Mouse (Mus musculus) hindbrain, embryonic 10.5 days (tissue): Measurements from ENCODE around the gene Mageb2. TPM values are rescaled to one million over a fixed set of nuclear protein-coding genes. Genes with fewer than 3 reads are reported as not detected.
"Not testable (repeated sequence)": the region's sequence is repeated elsewhere in the genome, so short reads cannot be mapped to it uniquely, and the experiment has no call there.

Experiments used
- DNase-seq: peaks from one replicate; pipeline ENCODE4 v3.0.0-alpha.2; 2017; ENCODE audit warnings: low spot score
- H3K27ac ChIP-seq: fragments of 300-500 bp; sonication (generic); 2 replicates; pipeline ENCODE4 v1.5.1; 2016; ENCODE audit warnings: mild to moderate bottlenecking, moderate library complexity
- H3K27me3 ChIP-seq: fragments of 300-500 bp; sonication (generic); 2 replicates; pipeline ENCODE4 v1.6.1; 2016; ENCODE audit warnings: mild to moderate bottlenecking; ENCODE audit not compliant: poor library complexity, insufficient read depth, severe bottlenecking
- H3K36me3 ChIP-seq: fragments of 300-500 bp; sonication (generic); 2 replicates; pipeline ENCODE4 v1.6.1; 2016; ENCODE audit warnings: mild to moderate bottlenecking, moderate library complexity
- H3K4me1 ChIP-seq: fragments of 300-500 bp; sonication (generic); replicated peaks from 2 replicates; pipeline ENCODE4 v1.6.1; 2016; ENCODE audit warnings: mild to moderate bottlenecking
- H3K4me3 ChIP-seq: fragments of 300-500 bp; sonication (generic); 2 replicates; pipeline ENCODE4 v1.5.1; 2016; ENCODE audit warnings: mild to moderate bottlenecking, moderate library complexity
- H3K9me3 ChIP-seq: fragments of 300-500 bp; sonication (generic); 2 replicates; pipeline ENCODE4 v1.6.1; 2016; ENCODE audit warnings: mild to moderate bottlenecking, moderate library complexity
- WGBS: fragments of 180-500 bp; shearing (Covaris S2); methylation state at CpG from one replicate; pipeline ENCODE4 v1.1.7; 2016; 5-methylcytosine and 5-hydroxymethylcytosine counted together
- polyA plus RNA-seq: library from polyadenylated mRNA; unstranded; fragments of >200 nt; fragmentation: Nextera tagmentation; extraction: Ambion mirVana; gene quantifications from 2 replicates; pipeline ENCODE4 v1.2.1, GENCODE M21; 2016

Gene Mageb2
- polyA plus RNA-seq = not detected in 2 replicates

DNA sequence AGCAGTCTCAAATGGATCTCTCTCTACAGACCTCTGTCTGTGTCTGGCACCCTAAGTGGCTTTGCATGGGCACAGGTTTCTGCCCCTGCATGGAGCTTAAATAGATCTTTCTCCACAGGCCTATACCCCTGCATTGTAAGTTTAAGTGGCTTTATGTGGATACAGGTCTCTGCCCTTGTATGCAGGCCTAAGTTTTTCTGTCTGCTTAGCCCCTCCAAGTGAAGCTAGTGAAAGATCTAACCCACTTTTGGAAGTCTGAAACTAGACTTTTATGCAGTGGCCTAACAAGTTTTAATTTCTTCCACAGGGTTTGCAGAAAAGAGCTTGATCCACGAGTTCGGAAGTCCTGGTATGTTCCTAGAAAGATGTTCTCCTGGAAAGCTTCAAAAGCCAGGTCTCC lies at the start of gene Mageb2:
TSS of gene Mageb2 (plus strand) at position 301 of the 400 bp plus-strand sequence.
- not testable (repeated sequence) for H3K4me1 ChIP-seq, H3K36me3 ChIP-seq, DNase-seq, H3K9me3 ChIP-seq, H3K27ac ChIP-seq, H3K4me3 ChIP-seq, H3K27me3 ChIP-seq
- WGBS = 77% methylated on average over 2 of the region's 2 CpGs

- H3K27me3 ChIP-seq, H3K4me1 ChIP-seq, H3K27ac ChIP-seq, H3K9me3 ChIP-seq, DNase-seq, H3K4me3 ChIP-seq, H3K36me3 ChIP-seq: not testable (repeated sequence)
- 92% methylated on average over 9 of the region's 9 CpGs for WGBS
Observed at GRCm38 (mm10) chrX:91313256-91313655, 18.2 kb upstream of the Mageb2 start.

Other genes starting within 250 kb of the Mageb2 start
- not detected in 2 replicates for gene Gm5072, start 60.8 kb downstream of the Mageb2 start, polyA plus RNA-seq
- gene Gm8914, start 148.4 kb downstream of the Mageb2 start, polyA plus RNA-seq = not detected in 2 replicates
- not detected in 2 replicates for gene 1700084M14Rik, start 244.2 kb downstream of the Mageb2 start, polyA plus RNA-seq